Mouse (Mus musculus): ENCODE data around the gene Gm20388.

DNA sequence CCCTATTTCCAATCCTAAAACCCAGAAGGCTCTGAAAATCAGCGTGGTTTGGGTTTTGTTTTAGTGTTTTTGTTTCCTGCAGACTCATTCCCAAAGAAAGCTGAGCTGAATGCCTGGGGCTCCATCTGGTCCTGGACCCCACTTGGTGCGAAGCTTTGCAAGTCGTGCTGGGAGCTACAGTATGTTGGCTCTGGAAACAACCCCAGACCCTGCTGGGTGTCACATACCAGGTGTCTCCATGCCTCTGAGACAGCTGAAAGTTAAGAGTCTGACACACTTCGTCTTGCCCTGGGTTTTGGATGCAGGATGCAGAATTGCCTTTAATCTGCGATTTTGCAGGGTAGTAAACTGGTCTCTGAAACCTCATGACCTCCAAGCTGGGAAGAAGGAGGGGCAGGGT lies 2913.9 kb downstream of the Gm20388 start:
- TF ChIP-seq CTCF (IDR thresholded peaks at IDR 0.05; ENCODE audit: low read depth): no peak
- TF ChIP-seq EP300 (IDR thresholded peaks at IDR 0.05; ENCODE audit: low read depth): no peak

Measured in liver, embryonic 14.5 days (tissue).